In the genomic region with DNA sequence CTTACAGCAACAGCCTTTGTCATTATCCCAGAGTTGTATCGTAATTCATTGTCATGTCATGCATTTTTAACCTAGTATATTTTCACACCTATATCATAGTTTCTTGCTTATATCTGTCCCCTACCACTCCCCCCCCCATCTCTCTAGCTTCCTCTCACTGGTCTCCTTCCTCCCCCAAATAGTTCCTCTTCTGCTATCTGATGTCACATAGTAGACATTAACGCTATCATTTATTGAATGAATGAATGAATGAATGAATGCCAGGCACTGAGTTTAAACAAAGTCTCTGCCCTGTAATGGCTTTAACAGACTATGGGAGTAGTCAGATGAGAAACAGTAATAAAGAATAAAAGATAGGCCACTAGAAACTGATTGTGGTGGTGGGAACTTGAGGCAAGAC, we compare ENCODE assay signal across 8 mouse cellular contexts. TPM values are rescaled to one million over a fixed set of nuclear protein-coding genes. Genes with fewer than 3 reads are reported as not detected.
DNase-seq lines count a peak whose midpoint lies in the region; ATAC-seq and TF ChIP-seq lines count a peak whose summit lies in the region.

No protein-coding gene starts in this region.

- H3K4me1 ChIP-seq in liver, adult 2 months (ENCODE audit: control insufficient read depth, insufficient read depth, low read length) = peaks cover 1% of the 10 kb centered on the region; the same call in 1 of the 2 replicates
- no peaks in the 10 kb centered on the region for H3K4me1 ChIP-seq in embryonic fibroblast, embryonic 13.5 days (ENCODE audit: control insufficient read depth, insufficient read depth, low read length)
- H3K4me1 ChIP-seq in limb, embryonic 13.5 days = peaks cover 32% of the 10 kb centered on the region
- H3K4me1 ChIP-seq in neural tube, embryonic 14.5 days (ENCODE audit: control insufficient read depth, insufficient read depth, low read length) = peaks cover 15% of the 10 kb centered on the region

- ATAC-seq in limb, embryonic 13.5 days (ENCODE audit: low FRiP score, low read depth) = no peak
- ATAC-seq in neural tube, embryonic 14.5 days (ENCODE audit: low read depth) = no peak

- H3K27ac ChIP-seq in liver, adult 2 months (replicated peaks; ENCODE audit: insufficient read depth, low read depth, low read length) = no peak overlapping the region
- H3K27ac ChIP-seq in embryonic fibroblast, embryonic 13.5 days (ENCODE audit: insufficient read depth, low read length) = no peak overlapping the region
- no peak overlapping the region for H3K27ac ChIP-seq in limb, embryonic 13.5 days
- H3K27ac ChIP-seq in neural tube, embryonic 14.5 days (ENCODE audit: low read depth, low read length) = no peak overlapping the region

- H3K4me3 ChIP-seq in liver, adult 2 months (ENCODE audit: insufficient read depth, low read depth, low read length) = peak overlapping the region; percentile 72; the same call in 1 of the 2 replicates
- H3K4me3 ChIP-seq in embryonic fibroblast, embryonic 13.5 days (ENCODE audit: insufficient read depth, low read length) = peak overlapping the region; percentile 70; the same call in 1 of the 2 replicates
- peak overlapping the region; percentile 70 for H3K4me3 ChIP-seq in limb, embryonic 13.5 days
- H3K4me3 ChIP-seq in neural tube, embryonic 14.5 days (ENCODE audit: low read depth, low read length) = peak overlapping the region; percentile 64

- H3K36me3 ChIP-seq in liver, adult 2 months (ENCODE audit: control insufficient read depth, insufficient read depth, low read length) = no peaks in the 10 kb centered on the region
- H3K36me3 ChIP-seq in limb, embryonic 13.5 days = no peaks in the 10 kb centered on the region
- H3K36me3 ChIP-seq in neural tube, embryonic 14.5 days (ENCODE audit: control insufficient read depth, insufficient read depth, low read length) = no peaks in the 10 kb centered on the region

- WGBS in liver, adult 2 months = 75% methylated on average over 2 of the region's 2 CpGs
- 85% methylated on average over 2 of the region's 2 CpGs for WGBS in limb, embryonic 13.5 days
- WGBS in neural tube, embryonic 14.5 days = 81% methylated on average over 2 of the region's 2 CpGs

- TF ChIP-seq POLR2A in liver, adult 2 months (IDR thresholded peaks at IDR 0.05; ENCODE audit: extremely low read depth, insufficient read depth, low read length) = no peak
- no peak for TF ChIP-seq POLR2A in embryonic fibroblast, embryonic 13.5 days (IDR thresholded peaks at IDR 0.05; ENCODE audit: low read depth, low read length)

- peaks cover 17% of the 10 kb centered on the region for H3K79me2 ChIP-seq in liver, adult 2 months (ENCODE audit: control insufficient read depth, insufficient read depth, low read length)

- TF ChIP-seq CTCF in liver, adult 2 months (IDR thresholded peaks at IDR 0.05; ENCODE audit: low read depth, low read length) = no peak
- TF ChIP-seq CTCF in embryonic fibroblast, embryonic 13.5 days (IDR thresholded peaks at IDR 0.05; ENCODE audit: borderline replicate concordance, insufficient read depth, low read length) = no peak

- H3K27me3 ChIP-seq in liver, adult 2 months (ENCODE audit: control insufficient read depth, insufficient read depth, low read length) = no peaks in the 10 kb centered on the region
- H3K27me3 ChIP-seq in limb, embryonic 13.5 days = no peaks in the 10 kb centered on the region
- no peaks in the 10 kb centered on the region for H3K27me3 ChIP-seq in neural tube, embryonic 14.5 days (ENCODE audit: control insufficient read depth, insufficient read depth, low read length)

- peak overlapping the region; percentile 86 for H3K4me2 ChIP-seq in limb, embryonic 13.5 days (replicated peaks)
- peak overlapping the region; percentile 49 for H3K4me2 ChIP-seq in neural tube, embryonic 14.5 days (ENCODE audit: low read depth, low read length)

- DNase-seq in liver, adult 2 months (ENCODE audit: extremely low read depth, low read depth, low spot score) = no peak
- no peak for DNase-seq in liver
- no peak for DNase-seq in urinary bladder, adult 18-20 months (ENCODE audit: low spot score in 2 of 2)
- DNase-seq in layer of hippocampus, adult 8-10 months (ENCODE audit: low spot score in 2 of 2) = no peak
- no peak for DNase-seq in right cerebral cortex, postnatal 36 days (ENCODE audit: low spot score in 2 of 2)

- H3K9ac ChIP-seq in liver, adult 2 months (ENCODE audit: low read depth, low read length) = no peak overlapping the region
- peak overlapping the region; percentile 76; the same call in 1 of the 2 replicates for H3K9ac ChIP-seq in limb, embryonic 13.5 days
- H3K9ac ChIP-seq in neural tube, embryonic 14.5 days (replicated peaks; ENCODE audit: low read depth, low read length) = peak overlapping the region; percentile 34

- H3K9me3 ChIP-seq in limb, embryonic 13.5 days = no peaks in the 10 kb centered on the region
- no peaks in the 10 kb centered on the region for H3K9me3 ChIP-seq in neural tube, embryonic 14.5 days (ENCODE audit: control insufficient read depth, low read length)

RNA-seq across cellular contexts. Expression of gene Rpgrip1l, which starts 0.7 kb away (rescaled TPM):
- total RNA-seq in liver, adult 2 months (2014; rRNA removed) = 2.5 and 2.6 TPM in 2 replicates
- polyA plus RNA-seq in liver, adult 2 months (2012; rRNA removed) = 0.21 and 0.22 TPM in 2 replicates
- polyA plus RNA-seq in embryonic fibroblast, embryonic 13.5 days (2011; ENCODE audit: insufficient read length, low read depth, missing spikeins) = 8.7 and 9.2 TPM in 2 replicates
- polyA plus RNA-seq in limb, embryonic 13.5 days (2015; fragmentation: Nextera tagmentation; extraction: Ambion mirVana) = 16.4 and 19.1 TPM in 2 replicates
- polyA plus RNA-seq in neural tube, embryonic 14.5 days (2014; fragmentation: Nextera tagmentation; extraction: Ambion mirVana) = 11.8 and 16.5 TPM in 2 replicates
- 10 to 100 TPM; 20.9 to 27.3 (median 23.2) TPM for total RNA-seq in layer of hippocampus, adult 8-10 months (2022)

RNA-seq across cellular contexts. Expression of gene Fto, which starts 1.0 kb away (rescaled TPM):
- total RNA-seq in liver, adult 2 months (2014; rRNA removed) = 14.1 and 16.0 TPM in 2 replicates
- 14.4 and 15.6 TPM in 2 replicates for polyA plus RNA-seq in liver, adult 2 months (2012; rRNA removed)
- polyA plus RNA-seq in embryonic fibroblast, embryonic 13.5 days (2011; ENCODE audit: insufficient read length, low read depth, missing spikeins) = 59.2 and 71.5 TPM in 2 replicates
- 98.8 and 106 TPM in 2 replicates for polyA plus RNA-seq in limb, embryonic 13.5 days (2015; fragmentation: Nextera tagmentation; extraction: Ambion mirVana)
- 144 and 167 TPM in 2 replicates for polyA plus RNA-seq in neural tube, embryonic 14.5 days (2014; fragmentation: Nextera tagmentation; extraction: Ambion mirVana)
- total RNA-seq in layer of hippocampus, adult 8-10 months (2022) = 100 to 1,000 TPM; 143 to 151 (median 148) TPM
